Comparison of ENCODE assay signal across 17 mouse cellular contexts in the genomic region with DNA sequence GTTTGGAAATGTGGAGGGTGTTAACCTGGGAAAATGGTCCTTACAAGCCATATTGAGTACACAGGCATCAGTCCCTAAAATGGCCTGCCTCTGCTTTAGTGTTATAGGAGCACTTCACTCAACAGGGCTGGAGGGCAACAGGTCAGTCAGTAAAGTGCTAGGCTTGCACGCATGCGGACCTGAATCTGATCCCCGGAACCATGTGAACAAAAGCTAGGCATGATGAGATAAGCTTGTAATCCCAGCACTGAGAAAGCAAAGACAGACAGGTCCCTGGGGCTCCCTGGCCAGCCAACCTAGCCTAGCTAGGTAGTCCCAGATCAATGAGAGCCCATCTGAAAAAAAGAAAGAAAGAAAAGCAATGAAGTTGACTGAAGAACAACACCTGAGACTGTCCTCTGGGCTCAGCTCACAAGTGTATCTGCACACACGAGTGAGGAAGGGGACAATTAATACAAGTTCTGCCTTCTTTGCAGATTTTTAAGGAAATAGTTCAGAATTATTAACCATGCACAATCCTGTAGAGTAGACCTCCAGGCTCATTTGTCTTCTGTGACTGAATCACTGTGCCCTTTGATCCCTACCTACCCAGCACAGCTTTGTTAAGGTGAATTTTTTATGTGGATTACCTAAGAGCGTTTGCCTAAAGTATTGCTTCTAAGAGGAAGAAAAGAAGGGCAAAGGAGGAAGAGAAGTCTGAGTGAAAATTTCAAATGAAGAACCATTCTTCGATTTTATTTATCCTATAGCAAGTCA.
"Had no signal": no experiment of that assay in that cellular context is flagged by ENCODE, and none has a peak within 500 bp of the region (broad histone marks: within the 10 kb centered on the region; RNA-seq: fewer than 3 reads in every experiment).

No protein-coding gene starts in this region.

- H3K27me3 ChIP-seq: lung, embryonic 15.5 days; midbrain, embryonic 12.5 days; midbrain, embryonic 15.5 days; neural tube, embryonic 12.5 days had no signal

- H3K36me3 ChIP-seq: lung, embryonic 15.5 days; midbrain, embryonic 10.5 days; midbrain, embryonic 12.5 days; midbrain, embryonic 15.5 days; neural tube, embryonic 12.5 days had no signal

- H3K9ac ChIP-seq: liver, postnatal 0 days; lung, embryonic 15.5 days; midbrain, embryonic 12.5 days; midbrain, embryonic 15.5 days; neural tube, embryonic 12.5 days had no signal

- ATAC-seq: liver, postnatal 0 days; lung, postnatal 0 days; midbrain, embryonic 15.5 days had no signal

- DNase-seq: liver, postnatal 0 days; lung, adult 2 months; lung, postnatal 14 days; lung, postnatal 36 days; retina, postnatal 1 day; right cerebral cortex, adult 18-20 months; right cerebral cortex, postnatal 4 days; spleen, adult 18-20 months; thymus, adult 18-20 months; thymus, postnatal 14 days; thymus, postnatal 36 days had no signal

- H3K4me3 ChIP-seq: lung, embryonic 15.5 days; midbrain, embryonic 10.5 days; midbrain, embryonic 12.5 days; midbrain, embryonic 15.5 days; neural tube, embryonic 12.5 days had no signal

- H3K27ac ChIP-seq: lung, embryonic 15.5 days; midbrain, embryonic 10.5 days; midbrain, embryonic 12.5 days; midbrain, embryonic 15.5 days; neural tube, embryonic 12.5 days had no signal

- H3K4me2 ChIP-seq: lung, embryonic 15.5 days; midbrain, embryonic 12.5 days; midbrain, embryonic 15.5 days; neural tube, embryonic 12.5 days had no signal

- H3K9me3 ChIP-seq: lung, embryonic 15.5 days; midbrain, embryonic 10.5 days; midbrain, embryonic 12.5 days; midbrain, embryonic 15.5 days; neural tube, embryonic 12.5 days had no signal

- H3K4me1 ChIP-seq: lung, embryonic 15.5 days; midbrain, embryonic 10.5 days; midbrain, embryonic 12.5 days; midbrain, embryonic 15.5 days; neural tube, embryonic 12.5 days had no signal
